Mouse (Mus musculus): ENCODE data around the gene Midn. TPM values are rescaled to one million over a fixed set of nuclear protein-coding genes. Genes with fewer than 3 reads are reported as not detected.

Midn gene
- polyA plus RNA-seq, 1 experiment from 2014 or later: 41.7 TPM

Other genes starting within 250 kb of the Midn start
- 65.4 and 68.4 TPM in 2 replicates for gene Med16, start 239.3 kb upstream of the Midn start, polyA plus RNA-seq (2016; fragmentation: Nextera tagmentation; extraction: Ambion mirVana)
- gene Gm26602, start 237.4 kb upstream of the Midn start, polyA plus RNA-seq (2016; fragmentation: Nextera tagmentation; extraction: Ambion mirVana): 27.9 and 34.2 TPM in 2 replicates
- 1.4 and 1.5 TPM in 2 replicates for gene Kiss1r, start 231.3 kb upstream of the Midn start, polyA plus RNA-seq (2016; fragmentation: Nextera tagmentation; extraction: Ambion mirVana)
- 157 and 167 TPM in 2 replicates for gene R3hdm4, start 227.1 kb upstream of the Midn start, polyA plus RNA-seq (2016; fragmentation: Nextera tagmentation; extraction: Ambion mirVana)
- gene Arid3a, start 221.2 kb upstream of the Midn start, polyA plus RNA-seq (2016; fragmentation: Nextera tagmentation; extraction: Ambion mirVana): 4.0 and 5.6 TPM in 2 replicates
- gene Wdr18, start 188.1 kb upstream of the Midn start, polyA plus RNA-seq (2016; fragmentation: Nextera tagmentation; extraction: Ambion mirVana): 90.4 and 97.0 TPM in 2 replicates
- 0.39 and 0.54 TPM in 2 replicates for gene Grin3b, start 177.6 kb upstream of the Midn start, polyA plus RNA-seq (2016; fragmentation: Nextera tagmentation; extraction: Ambion mirVana)
- gene Tmem259, start 163.9 kb upstream of the Midn start, polyA plus RNA-seq (2016; fragmentation: Nextera tagmentation; extraction: Ambion mirVana): 19.3 and 20.9 TPM in 2 replicates
- gene Cnn2, start 159.7 kb upstream of the Midn start, polyA plus RNA-seq (2016; fragmentation: Nextera tagmentation; extraction: Ambion mirVana): 109 and 168 TPM in 2 replicates
- gene Abca7, start 151.8 kb upstream of the Midn start, polyA plus RNA-seq (2016; fragmentation: Nextera tagmentation; extraction: Ambion mirVana): 7.6 and 8.5 TPM in 2 replicates
- gene Arhgap45, start 131.6 kb upstream of the Midn start, polyA plus RNA-seq (2016; fragmentation: Nextera tagmentation; extraction: Ambion mirVana): 4.5 and 5.6 TPM in 2 replicates
- 172 and 173 TPM in 2 replicates for gene Polr2e, start 108.5 kb upstream of the Midn start, polyA plus RNA-seq (2016; fragmentation: Nextera tagmentation; extraction: Ambion mirVana)
- gene Gpx4, start 101.1 kb upstream of the Midn start, polyA plus RNA-seq (2016; fragmentation: Nextera tagmentation; extraction: Ambion mirVana): 483 and 524 TPM in 2 replicates
- 14.7 and 15.7 TPM in 2 replicates for gene Sbno2, start 42.7 kb upstream of the Midn start, polyA plus RNA-seq (2016; fragmentation: Nextera tagmentation; extraction: Ambion mirVana)
- 16.7 and 20.3 TPM in 2 replicates for gene Stk11, start 32.5 kb upstream of the Midn start, polyA plus RNA-seq (2016; fragmentation: Nextera tagmentation; extraction: Ambion mirVana)
- gene Atp5d, start 9.6 kb upstream of the Midn start, polyA plus RNA-seq (2016; fragmentation: Nextera tagmentation; extraction: Ambion mirVana): 379 and 384 TPM in 2 replicates
- 19.3 and 20.0 TPM in 2 replicates for gene Cbarp, start 7.4 kb upstream of the Midn start, polyA plus RNA-seq (2016; fragmentation: Nextera tagmentation; extraction: Ambion mirVana)
- gene Cirbp, start 17.7 kb downstream of the Midn start, polyA plus RNA-seq (2016; fragmentation: Nextera tagmentation; extraction: Ambion mirVana): 227 and 233 TPM in 2 replicates
- 12.9 and 13.6 TPM in 2 replicates for gene 1600002K03Rik, start 24.7 kb downstream of the Midn start, polyA plus RNA-seq (2016; fragmentation: Nextera tagmentation; extraction: Ambion mirVana)
- gene Efna2, start 31.2 kb downstream of the Midn start, polyA plus RNA-seq (2016; fragmentation: Nextera tagmentation; extraction: Ambion mirVana): 114 and 127 TPM in 2 replicates
- gene Mum1, start 78.2 kb downstream of the Midn start, polyA plus RNA-seq (2016; fragmentation: Nextera tagmentation; extraction: Ambion mirVana): 151 and 195 TPM in 2 replicates
- gene Ndufs7, start 100.8 kb downstream of the Midn start, polyA plus RNA-seq (2016; fragmentation: Nextera tagmentation; extraction: Ambion mirVana): 205 and 213 TPM in 2 replicates
- gene Gamt, start 112.7 kb downstream of the Midn start, polyA plus RNA-seq (2016; fragmentation: Nextera tagmentation; extraction: Ambion mirVana): 28.1 and 29.5 TPM in 2 replicates
- gene Dazap1, start 113.2 kb downstream of the Midn start, polyA plus RNA-seq (2016; fragmentation: Nextera tagmentation; extraction: Ambion mirVana): 61.2 and 71.3 TPM in 2 replicates
- 671 and 694 TPM in 2 replicates for gene Rps15, start 144.2 kb downstream of the Midn start, polyA plus RNA-seq (2016; fragmentation: Nextera tagmentation; extraction: Ambion mirVana)
- 181 and 193 TPM in 2 replicates for gene Apc2, start 147.7 kb downstream of the Midn start, polyA plus RNA-seq (2016; fragmentation: Nextera tagmentation; extraction: Ambion mirVana)
- gene 2310011J03Rik, start 172.3 kb downstream of the Midn start, polyA plus RNA-seq (2016; fragmentation: Nextera tagmentation; extraction: Ambion mirVana): 36.2 and 44.5 TPM in 2 replicates
- gene Pcsk4, start 181.2 kb downstream of the Midn start, polyA plus RNA-seq (2016; fragmentation: Nextera tagmentation; extraction: Ambion mirVana): 2.4 and 3.7 TPM in 2 replicates
- gene Reep6, start 181.7 kb downstream of the Midn start, polyA plus RNA-seq (2016; fragmentation: Nextera tagmentation; extraction: Ambion mirVana): 3.1 and 4.3 TPM in 2 replicates
- gene Adamtsl5, start 200.1 kb downstream of the Midn start, polyA plus RNA-seq (2016; fragmentation: Nextera tagmentation; extraction: Ambion mirVana): 0.38 and 0.79 TPM in 2 replicates
- gene Plk5, start 208.2 kb downstream of the Midn start, polyA plus RNA-seq (2016; fragmentation: Nextera tagmentation; extraction: Ambion mirVana): 0.31 and 0.52 TPM in 2 replicates
- 18.4 and 19.7 TPM in 2 replicates for gene Mex3d, start 239.4 kb downstream of the Midn start, polyA plus RNA-seq (2016; fragmentation: Nextera tagmentation; extraction: Ambion mirVana)